ENCODE assay signal across 20 mouse cellular contexts in the genomic region with DNA sequence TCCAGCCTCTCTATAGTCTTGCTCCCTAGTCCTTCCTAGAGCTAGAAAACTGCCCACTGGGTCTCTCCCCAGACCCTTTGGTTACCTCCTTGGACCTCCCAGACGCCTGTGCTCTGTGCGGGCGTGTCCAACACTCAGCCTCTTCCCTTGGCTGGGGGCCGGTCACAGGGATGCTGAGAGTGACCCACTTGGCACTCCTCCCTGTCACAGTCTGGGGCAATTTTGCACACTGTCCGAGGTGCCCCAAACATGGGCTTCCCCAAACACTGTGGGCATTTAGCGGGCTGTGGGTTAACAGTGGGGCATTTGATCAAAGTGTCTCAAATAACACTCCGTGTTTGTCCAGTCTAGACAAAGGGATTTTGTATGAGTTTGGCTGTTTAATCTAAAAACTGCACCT. TPM values are rescaled to one million over a fixed set of nuclear protein-coding genes. Genes with fewer than 3 reads are reported as not detected.
"Had no signal": no experiment of that assay in that cellular context is flagged by ENCODE, and none has a peak within 500 bp of the region (broad histone marks: within the 10 kb centered on the region; RNA-seq: fewer than 3 reads in every experiment).

No protein-coding gene starts in this region.

- H3K9me3 ChIP-seq: midbrain, embryonic 10.5 days; midbrain, embryonic 12.5 days; neural tube, embryonic 13.5 days; neural tube, embryonic 15.5 days had no signal

- DNase-seq: lung, adult 18-20 months; lung, embryonic 14.5 days; lung, postnatal 10 days; lung, postnatal 4 days; midbrain, embryonic 14.5 days; retina, postnatal 1 day; right cerebral cortex, adult 18-20 months; right cerebral cortex, postnatal 25 days; right cerebral cortex, postnatal 4 days; spleen, adult 18-20 months; thymus, adult 18-20 months; thymus, postnatal 14 days; thymus, postnatal 36 days had no signal

- H3K4me2 ChIP-seq: lung, embryonic 14.5 days; midbrain, embryonic 12.5 days; neural tube, embryonic 13.5 days; neural tube, embryonic 15.5 days had no signal

- ATAC-seq: midbrain, embryonic 16.5 days had no signal

- H3K4me3 ChIP-seq: midbrain, embryonic 10.5 days; midbrain, embryonic 12.5 days; myocyte; neural tube, embryonic 13.5 days; neural tube, embryonic 15.5 days had no signal

- H3K4me1 ChIP-seq: midbrain, embryonic 12.5 days had no signal

- H3K27ac ChIP-seq: midbrain, embryonic 10.5 days; midbrain, embryonic 12.5 days; neural tube, embryonic 13.5 days; neural tube, embryonic 15.5 days had no signal

- H3K9ac ChIP-seq: lung, embryonic 14.5 days; midbrain, embryonic 12.5 days; neural tube, embryonic 13.5 days; neural tube, embryonic 15.5 days had no signal

- H3K36me3 ChIP-seq: midbrain, embryonic 10.5 days; midbrain, embryonic 12.5 days; neural tube, embryonic 13.5 days; neural tube, embryonic 15.5 days had no signal

- H3K27me3 ChIP-seq: midbrain, embryonic 12.5 days; neural tube, embryonic 13.5 days; neural tube, embryonic 15.5 days had no signal

RNA-seq across cellular contexts. Expression of a gene that starts 29.1 kb away (rescaled TPM):
- total RNA-seq: megakaryocyte-erythroid progenitor cell, adult 5-6 weeks had no signal
- polyA plus RNA-seq: lung, embryonic 14.5 days; myocyte had no signal
